Mouse (Mus musculus) hindbrain, embryonic 14.5 days (tissue): ENCODE results near the gene Abcb9. TPM values are rescaled to one million over a fixed set of nuclear protein-coding genes. Genes with fewer than 3 reads are reported as not detected.

ENCODE experiments used
- ATAC-seq: fragments of 200-750 bp; cut with Nextera tagmentation; 2 replicates; pipeline ENCODE4 v1.8.0; 2017; ENCODE audit warnings: moderate number of reproducible peaks, mild to moderate bottlenecking, moderate TSS enrichment, moderate library complexity; ENCODE audit not compliant: low FRiP score
- DNase-seq: peaks from one replicate; pipeline ENCODE4 v3.0.0-alpha.2; 2015; ENCODE audit warnings: low spot score
- H3K27ac ChIP-seq: fragments of 300-500 bp; sonication (generic); 2 replicates; pipeline ENCODE4 v1.5.1; 2014; ENCODE audit warnings: mild to moderate bottlenecking, moderate library complexity
- H3K27me3 ChIP-seq: fragments of 300-500 bp; sonication (generic); 2 replicates; pipeline ENCODE4 v1.6.1; 2014; ENCODE audit warnings: mild to moderate bottlenecking, low read length, mixed read lengths; ENCODE audit not compliant: control insufficient read depth, insufficient read depth
- H3K36me3 ChIP-seq: fragments of 300-500 bp; sonication (generic); replicated peaks from 2 replicates; pipeline ENCODE4 v1.6.1; 2014; ENCODE audit not compliant: control insufficient read depth, insufficient read depth
- H3K4me1 ChIP-seq: fragments of 300-500 bp; sonication (generic); replicated peaks from 2 replicates; pipeline ENCODE4 v1.6.1; 2014; ENCODE audit warnings: antibody characterized with exemption, low read length, mixed read lengths; ENCODE audit not compliant: control insufficient read depth, insufficient read depth
- H3K4me2 ChIP-seq: fragments of 300-500 bp; sonication (generic); replicated peaks from 2 replicates; pipeline ENCODE4 v1.6.1; 2014; ENCODE audit warnings: mild to moderate bottlenecking, moderate library complexity
- H3K4me3 ChIP-seq: fragments of 300-500 bp; sonication (generic); replicated peaks from 2 replicates; pipeline ENCODE4 v1.5.1; 2014; ENCODE audit warnings: mild to moderate bottlenecking, low read length
- H3K9ac ChIP-seq: fragments of 300-500 bp; sonication (generic); 2 replicates; pipeline ENCODE4 v1.6.1; 2014
- H3K9me3 ChIP-seq: fragments of 300-500 bp; sonication (generic); 2 replicates; pipeline ENCODE4 v1.6.1; 2016; ENCODE audit warnings: low read length; ENCODE audit not compliant: control insufficient read depth
- WGBS: fragments of 180-500 bp; shearing (Covaris S2); extraction: QIAGEN DNeasy Blood & Tissue Kit; methylation state at CpG from one replicate; pipeline ENCODE4 v1.1.7; 2014; 5-methylcytosine and 5-hydroxymethylcytosine counted together
- polyA plus RNA-seq: library from polyadenylated mRNA; unstranded; fragments of >200 nt; fragmentation: Nextera tagmentation; extraction: Ambion mirVana; gene quantifications from 2 replicates; pipeline ENCODE4 v1.2.1, GENCODE M21; 2014

Gene Abcb9
- polyA plus RNA-seq, 1 experiment from 2014 or later, result 13.2 TPM

- ATAC-seq (no peak), DNase-seq (no peak)
- H3K9me3 ChIP-seq, result no peaks in the 10 kb centered on the region
- H3K27me3 ChIP-seq, result no peaks in the 10 kb centered on the region
- no peak overlapping the region for H3K4me3 ChIP-seq
- H3K27ac ChIP-seq, result no peak overlapping the region
- no peak overlapping the region for H3K9ac ChIP-seq
- H3K4me2 ChIP-seq, result no peak overlapping the region
- H3K4me1 ChIP-seq, result peaks cover 84% of the 10 kb centered on the region
- 77% methylated on average over 7 of the region's 7 CpGs for WGBS
- no peaks in the 10 kb centered on the region for H3K36me3 ChIP-seq
These were observed 79.2 kb downstream of the Abcb9 start for GRCm38 (mm10) chr5:124016291-124016821.

GRCm38 (mm10) chr5:124015727-124016126 is 79.9 kb downstream of the Abcb9 start:
- peak overlapping the region; percentile 9; the same call in 1 of the 2 replicates for H3K27ac ChIP-seq
- H3K36me3 ChIP-seq, result no peaks in the 10 kb centered on the region
- DNase-seq (no peak), ATAC-seq (no peak)
- no peak overlapping the region for H3K4me3 ChIP-seq
- H3K27me3 ChIP-seq, result no peaks in the 10 kb centered on the region
- 84% methylated on average over 2 of the region's 2 CpGs for WGBS
- H3K9me3 ChIP-seq, result no peaks in the 10 kb centered on the region
- no peak overlapping the region for H3K4me2 ChIP-seq
- H3K4me1 ChIP-seq, result peaks cover 90% of the 10 kb centered on the region
- H3K9ac ChIP-seq, result no peak overlapping the region

GRCm38 (mm10) chr5:124014791-124015251 is 80.8 kb downstream of the Abcb9 start:
- no peak for DNase-seq
- H3K9ac ChIP-seq, result no peak overlapping the region
- H3K9me3 ChIP-seq, result no peaks in the 10 kb centered on the region
- H3K36me3 ChIP-seq, result peaks cover 7% of the 10 kb centered on the region
- H3K4me1 ChIP-seq, result peaks cover 97% of the 10 kb centered on the region
- WGBS, result 7% methylated on average over 11 of the region's 11 CpGs
- no peaks in the 10 kb centered on the region for H3K27me3 ChIP-seq
- no peak for ATAC-seq
- H3K27ac ChIP-seq, result peak overlapping the region; percentile 59
- H3K4me3 ChIP-seq, result no peak overlapping the region
- H3K4me2 ChIP-seq, result peak overlapping the region; percentile 18; the same call in 1 of the 2 replicates

GRCm38 (mm10) chr5:124014180-124014579 is 81.4 kb downstream of the Abcb9 start:
- Histone ChIP-seq H3K9me3 (no peaks in the 10 kb centered on the region), H3K27me3 (no peaks in the 10 kb centered on the region), H3K27ac (peak overlapping the region; percentile 59), H3K36me3 (peaks cover 12% of the 10 kb centered on the region), H3K4me1 (peaks cover 93% of the 10 kb centered on the region), H3K4me2 (peak overlapping the region; percentile 18; the same call in 1 of the 2 replicates), H3K4me3 (no peak overlapping the region), H3K9ac (no peak overlapping the region)
- no peak for DNase-seq
- ATAC-seq, result no peak
- WGBS, result 59% methylated on average over 3 of the region's 3 CpGs

- no peak overlapping the region for H3K9ac ChIP-seq
- peak overlapping the region; percentile 59 for H3K27ac ChIP-seq
- H3K4me3 ChIP-seq, result no peak overlapping the region
- H3K36me3 ChIP-seq, result peaks cover 16% of the 10 kb centered on the region
- ATAC-seq, result no peak
- DNase-seq, result no peak
- peaks cover 89% of the 10 kb centered on the region for H3K4me1 ChIP-seq
- 0 out of 2 replicates have a peak overlapping the region, but pooled peaks have one; percentile 18 for H3K4me2 ChIP-seq
- no peaks in the 10 kb centered on the region for H3K27me3 ChIP-seq
- 72% methylated on average over 16 of the region's 16 CpGs for WGBS
- no peaks in the 10 kb centered on the region for H3K9me3 ChIP-seq
These were observed 81.9 kb downstream of the Abcb9 start for GRCm38 (mm10) chr5:124013747-124014146.

- peak overlapping the region; percentile 84 for H3K27ac ChIP-seq
- peaks cover 25% of the 10 kb centered on the region for H3K36me3 ChIP-seq
- no peaks in the 10 kb centered on the region for H3K27me3 ChIP-seq
- H3K9ac ChIP-seq, result no peak overlapping the region
- no peaks in the 10 kb centered on the region for H3K9me3 ChIP-seq
- no peak for ATAC-seq
- H3K4me1 ChIP-seq, result peaks cover 80% of the 10 kb centered on the region
- H3K4me2 ChIP-seq, result no peak overlapping the region
- WGBS, result 81% methylated on average over 10 of the region's 10 CpGs
- H3K4me3 ChIP-seq, result no peak overlapping the region
- no peak for DNase-seq
These were observed 82.7 kb downstream of the Abcb9 start for GRCm38 (mm10) chr5:124012885-124013284.

GRCm38 (mm10) chr5:124011927-124012326 is 83.7 kb downstream of the Abcb9 start:
- Histone ChIP-seq H3K9me3 (no peaks in the 10 kb centered on the region), H3K9ac (peak overlapping the region; percentile 24), H3K4me2 (peak overlapping the region; percentile 34), H3K4me1 (peaks cover 71% of the 10 kb centered on the region), H3K27ac (peak overlapping the region; percentile 84), H3K36me3 (peaks cover 35% of the 10 kb centered on the region), H3K27me3 (no peaks in the 10 kb centered on the region), H3K4me3 (no peak overlapping the region)
- DNase-seq (no peak), ATAC-seq (no peak)
- WGBS, result 4% methylated on average over 8 of the region's 8 CpGs

Other genes with a start within 250 kb of the Abcb9 start
- not detected in 2 replicates for gene Hcar2, start 230.3 kb downstream of the Abcb9 start, polyA plus RNA-seq
- gene Hcar1, start 215.8 kb downstream of the Abcb9 start, polyA plus RNA-seq, result 0.51 and 0.64 TPM in 2 replicates
- gene Denr, start 188.6 kb downstream of the Abcb9 start, polyA plus RNA-seq, result 104 and 111 TPM in 2 replicates
- 2.3 and 2.6 TPM in 2 replicates for gene Gm43518, start 168.4 kb downstream of the Abcb9 start, polyA plus RNA-seq
- 5.2 and 5.5 TPM in 2 replicates for gene Ccdc62, start 165.1 kb downstream of the Abcb9 start, polyA plus RNA-seq
- gene Hip1r, start 122.2 kb downstream of the Abcb9 start, polyA plus RNA-seq, result 22.4 and 27.9 TPM in 2 replicates
- gene Vps37b, start 63.5 kb downstream of the Abcb9 start, polyA plus RNA-seq, result 59.5 and 61.7 TPM in 2 replicates
- gene Ogfod2, start 16.5 kb upstream of the Abcb9 start, polyA plus RNA-seq, result 21.8 and 26.4 TPM in 2 replicates
- 62.6 and 72.1 TPM in 2 replicates for gene Arl6ip4, start 20.3 kb upstream of the Abcb9 start, polyA plus RNA-seq
- 13.5 and 15.1 TPM in 2 replicates for gene Pitpnm2, start 154.0 kb upstream of the Abcb9 start, polyA plus RNA-seq
- gene Mphosph9, start 232.2 kb upstream of the Abcb9 start, polyA plus RNA-seq, result 10.1 and 12.6 TPM in 2 replicates
- gene 2810006K23Rik, start 232.3 kb upstream of the Abcb9 start, polyA plus RNA-seq, result 9.4 and 10.2 TPM in 2 replicates